Mouse (Mus musculus) limb, embryonic 14.5 days (tissue): Measurements from ENCODE around the gene Hoxb5. TPM values are rescaled to one million over a fixed set of nuclear protein-coding genes. Genes with fewer than 3 reads are reported as not detected.

Experiments
- ATAC-seq: fragments of 200-750 bp; cut with Nextera tagmentation; 2 replicates; pipeline ENCODE4 v1.8.0; 2017; ENCODE audit warnings: low read depth, moderate number of reproducible peaks, moderate TSS enrichment; ENCODE audit not compliant: low FRiP score
- DNase-seq: peaks from one replicate; pipeline ENCODE4 v3.0.0-alpha.2; 2015; ENCODE audit warnings: low spot score
- H3K27ac ChIP-seq: fragments of 300-500 bp; sonication (generic); replicated peaks from 2 replicates; pipeline ENCODE4 v1.5.1; 2014; ENCODE audit warnings: low read depth, mild to moderate bottlenecking, low read length, moderate library complexity, mixed read lengths
- H3K27me3 ChIP-seq: fragments of 300-500 bp; sonication (generic); 2 replicates; pipeline ENCODE4 v1.6.1; 2014; ENCODE audit warnings: low read length, mixed read lengths; ENCODE audit not compliant: control insufficient read depth, insufficient read depth
- H3K36me3 ChIP-seq: fragments of 300-500 bp; sonication (generic); 2 replicates; pipeline ENCODE4 v1.6.1; 2014; ENCODE audit warnings: mild to moderate bottlenecking, low read length, moderate library complexity, mixed read lengths; ENCODE audit not compliant: control insufficient read depth, insufficient read depth
- H3K4me1 ChIP-seq: fragments of 300-500 bp; sonication (generic); 2 replicates; pipeline ENCODE4 v1.6.1; 2014; ENCODE audit warnings: antibody characterized with exemption, low read length, mixed read lengths; ENCODE audit not compliant: control insufficient read depth, insufficient read depth
- H3K4me2 ChIP-seq: fragments of 300-500 bp; sonication (generic); replicated peaks from 2 replicates; pipeline ENCODE4 v1.6.1; 2014; ENCODE audit warnings: low read depth, mild to moderate bottlenecking, low read length, moderate library complexity; ENCODE audit not compliant: severe bottlenecking
- H3K4me3 ChIP-seq: fragments of 300-500 bp; sonication (generic); replicated peaks from 2 replicates; pipeline ENCODE4 v1.5.1; 2014; ENCODE audit warnings: low read length
- H3K9ac ChIP-seq: fragments of 300-500 bp; sonication (generic); 2 replicates; pipeline ENCODE4 v1.6.1; 2014; ENCODE audit warnings: mild to moderate bottlenecking, low read depth, low read length, moderate library complexity; ENCODE audit not compliant: severe bottlenecking
- H3K9me3 ChIP-seq: fragments of 300-500 bp; sonication (generic); 2 replicates; pipeline ENCODE4 v1.6.1; 2016; ENCODE audit warnings: low read length; ENCODE audit not compliant: control insufficient read depth
- POLR2A ChIP-seq: fragments of 200-500 bp; IDR thresholded peaks from 2 replicates; pipeline ENCODE4 v1.8.0; 2012; ENCODE audit warnings: inconsistent platforms, mild to moderate bottlenecking, moderate library complexity, borderline replicate concordance; ENCODE audit not compliant: insufficient read depth, insufficient read length; ENCODE audit errors: extremely low read depth
- WGBS: fragments of 180-500 bp; shearing (Covaris S2); extraction: QIAGEN DNeasy Blood & Tissue Kit; methylation state at CpG from one replicate; pipeline ENCODE4 v1.1.7; 2014; 5-methylcytosine and 5-hydroxymethylcytosine counted together
- polyA plus RNA-seq, 2 experiments: library from polyadenylated mRNA; depleted of rRNA in 1 of 2; stranded (reverse) in 1 of 2; unstranded in 1 of 2; fragments of >200 nt; fragmentation: Nextera tagmentation in 1 of 2; extraction: Ambion mirVana in 1 of 2; gene quantifications; 2 replicates each; pipeline versions ENCODE4 v1.2.1 to v1.2.3; 2012 to 2014

Hoxb5 gene
- polyA plus RNA-seq, 2 experiments, result 0.85 to 1.8 TPM

GRCm38 (mm10) chr11:96316696-96317607 lies 13.8 kb downstream of the Hoxb5 start:
- ATAC-seq (no peak), DNase-seq (no peak)
- Histone ChIP-seq H3K36me3 (no peaks in the 10 kb centered on the region), H3K4me1 (peaks cover 5% of the 10 kb centered on the region), H3K27me3 (peaks cover 100% of the 10 kb centered on the region), H3K4me2 (no peak overlapping the region), H3K9me3 (no peaks in the 10 kb centered on the region), H3K9ac (no peak overlapping the region), H3K27ac (no peak overlapping the region), H3K4me3 (no peak overlapping the region)
- no peak for TF ChIP-seq POLR2A
- WGBS, result 9% methylated on average over 18 of the region's 18 CpGs

GRCm38 (mm10) chr11:96317608-96318367 lies 14.7 kb downstream of the Hoxb5 start, which contains the start of gene Hoxb4:
TSS of gene Hoxb4 (plus strand) at chr11:96318267.
- Histone ChIP-seq H3K9me3 (no peaks in the 10 kb centered on the region), H3K9ac (no peak within 1 kb of the TSS), H3K27me3 (peaks cover 100% of the 10 kb centered on the region), H3K4me2 (peak within 1 kb of the TSS; percentile 43), H3K27ac (no peak within 1 kb of the TSS; the same call in 1 of the 2 replicates), H3K36me3 (no peaks in the 10 kb centered on the region), H3K4me1 (peaks cover 5% of the 10 kb centered on the region), H3K4me3 (peak within 1 kb of the TSS; percentile 34)
- no peak for ATAC-seq
- 3% methylated on average over 28 of the region's 28 CpGs for WGBS
- no peak for DNase-seq
- no peak for TF ChIP-seq POLR2A

GRCm38 (mm10) chr11:96318368-96319070 lies 15.4 kb downstream of the Hoxb5 start:
- DNase-seq, result peak; percentile 64
- under 1% methylated on average over 35 of the region's 45 CpGs for WGBS
- H3K27ac ChIP-seq, result no peak overlapping the region; the same call in 1 of the 2 replicates
- peak overlapping the region; percentile 34 for H3K4me3 ChIP-seq
- H3K36me3 ChIP-seq, result no peaks in the 10 kb centered on the region
- H3K9me3 ChIP-seq, result no peaks in the 10 kb centered on the region
- peaks cover 5% of the 10 kb centered on the region for H3K4me1 ChIP-seq
- H3K9ac ChIP-seq, result no peak overlapping the region
- H3K4me2 ChIP-seq, result peak overlapping the region; percentile 43
- H3K27me3 ChIP-seq, result peaks cover 98% of the 10 kb centered on the region
- TF ChIP-seq POLR2A, result no peak
- 0 out of 2 replicates have a peak, but pooled peaks have one; percentile 56 for ATAC-seq

- H3K27me3 ChIP-seq, result peaks cover 98% of the 10 kb centered on the region
- no peaks in the 10 kb centered on the region for H3K9me3 ChIP-seq
- H3K9ac ChIP-seq, result no peak overlapping the region
- under 1% methylated on average over 21 of the region's 34 CpGs for WGBS
- DNase-seq (no peak), ATAC-seq (no peak)
- H3K4me3 ChIP-seq, result peak overlapping the region; percentile 34
- peaks cover 5% of the 10 kb centered on the region for H3K4me1 ChIP-seq
- no peaks in the 10 kb centered on the region for H3K36me3 ChIP-seq
- TF ChIP-seq POLR2A, result no peak
- H3K27ac ChIP-seq, result no peak overlapping the region; the same call in 1 of the 2 replicates
- H3K4me2 ChIP-seq, result peak overlapping the region; percentile 43
Observed at GRCm38 (mm10) chr11:96319071-96319902, 16.2 kb downstream of the Hoxb5 start.
